Mouse (Mus musculus): ENCODE data around the gene Wdr49.

The Wdr49 gene

DNA sequence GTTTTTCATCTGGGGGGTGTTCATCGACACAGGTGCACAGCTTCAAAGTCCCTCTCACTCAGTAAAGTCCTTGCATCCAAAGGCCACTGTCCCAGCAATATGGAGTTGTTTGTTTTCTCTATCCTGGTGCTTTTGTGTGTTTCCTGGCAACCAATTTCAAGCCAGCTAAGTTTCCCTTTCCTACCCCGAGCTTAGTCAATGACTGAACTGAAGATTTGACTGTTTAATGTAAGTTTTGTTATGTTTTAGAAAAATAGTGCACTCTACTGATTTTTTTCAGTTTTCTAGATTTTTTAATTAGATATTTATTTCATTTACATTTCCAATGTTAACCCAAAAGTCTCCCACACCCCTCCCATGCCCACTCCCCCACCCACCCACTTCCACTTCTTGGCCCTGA lies at the start of gene Wdr49:
Wdr49 (minus strand) TSS at position 101 of the 400 bp plus-strand sequence.
- no peak for DNase-seq (ENCODE audit: low read depth, low spot score)

DNA sequence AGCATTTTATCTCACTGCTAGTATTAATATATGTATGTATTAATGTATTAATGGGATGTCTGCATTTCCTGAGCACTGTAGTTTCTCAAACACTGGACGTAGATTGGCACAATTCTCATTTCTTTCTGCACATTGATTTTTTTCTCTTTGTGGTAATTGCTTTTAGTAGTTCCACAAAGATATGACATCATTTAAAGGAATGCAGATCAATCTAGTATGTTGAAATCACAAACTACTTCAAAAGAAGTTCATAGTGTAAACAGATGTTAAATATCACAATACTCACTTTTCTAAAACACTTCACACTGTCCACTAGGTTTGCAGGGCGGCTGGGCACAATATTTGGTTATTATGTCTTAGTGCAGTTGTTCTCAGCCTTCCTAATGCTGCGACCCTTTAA lies 49.1 kb upstream of the Wdr49 start:
- DNase-seq (ENCODE audit: low read depth, low spot score): no peak

DNA sequence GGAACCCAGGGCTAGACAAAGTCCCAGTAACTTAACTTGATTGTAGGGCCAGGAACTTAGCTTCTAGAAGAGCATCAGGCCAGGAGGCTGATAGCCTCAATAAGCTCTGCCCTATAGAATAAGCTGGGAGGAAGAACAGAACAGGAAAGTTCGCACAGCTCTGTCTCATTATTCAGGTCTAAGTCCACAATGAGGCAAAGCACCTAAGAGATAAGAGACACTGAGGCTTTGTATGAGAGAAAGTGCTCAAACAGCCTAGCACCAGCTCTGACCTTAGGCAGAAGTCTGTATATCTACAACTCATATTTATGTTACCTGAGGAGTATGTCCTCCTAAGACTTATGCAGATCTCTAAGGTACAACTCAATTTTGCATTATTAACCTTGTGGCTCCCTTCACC lies 40.6 kb upstream of the Wdr49 start:
- DNase-seq (ENCODE audit: low read depth, low spot score): no peak

DNA sequence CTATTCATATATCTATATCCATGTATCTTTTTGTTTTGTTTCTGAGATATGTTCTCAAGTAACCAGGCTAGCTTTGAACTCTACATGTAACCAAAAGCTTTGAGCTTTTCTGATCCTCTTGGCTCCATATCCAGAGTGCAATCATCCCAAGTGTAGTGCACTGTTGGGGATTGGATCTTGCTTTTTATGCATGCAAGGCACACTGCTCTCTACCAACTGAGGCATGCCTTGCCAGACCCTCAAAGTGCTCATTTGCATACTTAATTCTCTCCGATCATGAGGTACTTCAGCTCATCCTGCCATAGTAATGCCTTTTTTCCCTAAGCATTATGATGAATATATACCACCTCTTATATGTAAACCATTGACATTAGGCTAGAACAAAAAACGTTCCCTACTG lies 39.4 kb upstream of the Wdr49 start:
- no peak for DNase-seq (ENCODE audit: low read depth, low spot score)

DNA sequence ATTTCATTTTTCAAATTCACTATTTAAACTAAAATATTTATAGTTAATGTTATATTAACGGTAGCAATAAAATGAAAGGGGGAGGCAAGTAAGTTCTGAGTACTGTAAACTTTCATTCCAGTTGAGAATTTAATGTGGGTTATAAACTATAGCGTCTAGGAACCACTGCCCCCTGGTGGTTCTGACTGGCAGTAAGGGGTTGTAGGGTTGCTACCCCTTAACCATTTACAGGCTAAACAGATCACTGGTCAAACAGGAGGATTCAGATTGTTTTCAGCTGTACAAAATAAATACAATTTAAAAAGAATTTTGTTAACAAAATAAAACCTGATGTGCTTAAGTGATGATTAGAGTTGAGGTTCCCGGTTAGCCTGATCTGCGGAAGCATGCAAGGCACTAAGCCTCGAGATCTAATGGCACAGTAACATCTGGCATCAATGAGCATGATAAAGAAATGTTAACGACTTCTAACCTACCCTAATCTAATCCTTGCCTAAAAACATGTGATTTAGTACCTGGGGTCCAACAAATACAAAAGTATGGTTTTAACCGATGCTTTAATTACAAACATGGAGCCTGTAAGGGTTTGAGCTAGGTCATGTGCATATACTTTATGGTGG lies 35.8 kb upstream of the Wdr49 start:
- DNase-seq (ENCODE audit: low read depth, low spot score): peak; percentile 45

DNA sequence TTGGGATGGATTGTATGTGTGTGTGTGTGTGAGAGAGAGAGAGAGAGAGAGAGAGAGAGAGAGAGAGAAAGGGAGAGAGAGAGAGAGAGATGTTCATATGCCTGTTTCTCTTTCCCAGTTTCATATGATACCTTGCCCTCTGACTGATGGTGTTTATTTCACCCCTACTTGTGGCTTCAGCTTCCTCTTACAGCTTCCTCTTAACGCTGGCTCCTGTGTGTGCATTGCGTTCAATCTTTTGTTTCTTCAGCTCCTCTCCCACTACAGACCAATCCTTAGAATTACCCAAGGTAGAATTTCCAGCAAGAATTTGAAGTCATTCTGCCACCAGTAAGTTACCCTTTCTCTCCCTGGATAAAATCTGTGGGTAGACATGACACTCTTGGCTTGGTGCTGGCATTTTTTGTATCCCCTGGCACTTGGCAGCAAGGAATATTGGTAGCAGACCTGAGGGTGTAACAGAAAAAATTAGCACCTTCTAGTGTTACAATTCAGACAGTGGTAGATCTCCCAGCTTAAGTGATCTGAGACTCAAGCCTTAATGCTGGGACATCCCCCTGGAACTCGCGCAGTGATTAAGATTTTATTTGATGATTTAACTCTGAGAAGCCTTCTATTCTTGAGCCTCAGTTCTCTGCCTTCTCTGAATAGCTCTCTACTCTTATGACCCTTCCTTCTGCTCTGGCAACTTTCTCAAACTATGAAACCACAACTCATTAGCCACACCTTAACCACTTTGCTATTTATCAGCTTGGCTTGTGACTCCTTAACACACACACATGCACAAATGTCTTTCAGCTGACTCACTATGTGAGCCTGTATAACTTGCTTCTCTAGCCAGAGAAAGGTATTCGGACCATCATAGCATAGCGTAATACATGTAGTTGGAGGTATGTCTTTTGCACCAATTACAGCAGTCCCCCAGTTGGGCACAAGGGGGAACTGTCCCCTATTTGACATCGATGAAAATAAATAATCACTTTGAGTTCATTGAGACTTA lies 17.3 kb upstream of the Wdr49 start:
- peak; percentile 42 for DNase-seq (ENCODE audit: low read depth, low spot score)

DNA sequence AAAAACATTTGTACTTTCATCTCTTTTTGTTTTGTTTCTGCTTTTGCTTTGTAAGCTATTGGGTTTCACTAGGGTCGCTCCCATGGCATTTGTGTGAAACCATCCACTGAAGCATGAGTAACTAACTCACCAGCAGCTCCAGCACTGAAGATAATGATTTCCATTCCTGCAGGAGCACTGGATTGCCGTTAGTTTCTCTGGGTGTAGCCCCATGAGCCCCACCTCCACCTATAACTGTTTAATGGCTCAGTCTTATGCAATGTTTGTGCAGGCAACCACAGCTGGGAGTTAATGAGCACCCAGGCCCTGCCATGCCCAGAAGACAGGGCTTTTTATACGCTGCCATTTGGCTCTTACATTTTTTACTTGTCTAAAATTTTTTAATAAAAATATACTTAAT lies 11.0 kb upstream of the Wdr49 start:
- no peak for DNase-seq (ENCODE audit: low read depth, low spot score)

DNA sequence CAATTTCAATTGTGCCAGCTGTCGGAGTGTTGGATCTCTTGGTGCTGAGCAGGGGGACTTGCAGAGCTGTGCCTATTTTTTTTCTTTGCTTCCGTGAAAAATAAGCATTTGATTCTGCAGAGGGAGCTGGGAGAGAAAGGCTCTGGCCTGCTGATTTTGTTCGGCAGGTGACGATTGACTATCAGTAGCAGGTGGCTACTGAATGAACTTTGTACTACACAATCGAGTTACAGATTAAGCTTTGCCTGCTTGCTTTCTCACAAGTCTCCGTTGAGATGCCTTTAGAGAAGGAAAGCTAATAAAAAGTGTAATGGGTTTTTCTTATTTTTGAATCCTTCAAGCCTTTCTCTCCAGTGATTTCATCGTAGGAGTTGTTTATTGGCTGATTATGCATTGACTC lies 6.8 kb downstream of the Wdr49 start:
- DNase-seq (ENCODE audit: low read depth, low spot score): no peak

DNA sequence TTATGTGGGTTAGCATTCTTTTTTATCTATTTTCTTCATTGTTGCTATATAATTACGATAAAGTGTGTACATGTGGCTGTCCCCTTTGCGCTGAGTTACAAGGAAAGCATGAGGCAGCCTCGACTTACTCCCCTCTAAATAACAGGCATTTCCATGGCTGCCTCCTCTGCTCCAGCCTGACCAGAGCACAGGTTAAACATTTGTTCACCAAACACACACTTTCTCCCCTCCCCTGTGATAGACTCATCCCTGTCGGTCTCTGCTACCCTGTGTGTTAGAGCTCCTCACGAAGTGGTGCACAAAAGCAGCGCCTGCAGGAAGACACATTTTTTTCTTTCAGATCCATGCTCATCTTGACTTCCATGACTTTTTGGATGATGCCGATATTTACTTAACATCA lies 7.3 kb downstream of the Wdr49 start:
- DNase-seq (ENCODE audit: low read depth, low spot score): no peak

DNA sequence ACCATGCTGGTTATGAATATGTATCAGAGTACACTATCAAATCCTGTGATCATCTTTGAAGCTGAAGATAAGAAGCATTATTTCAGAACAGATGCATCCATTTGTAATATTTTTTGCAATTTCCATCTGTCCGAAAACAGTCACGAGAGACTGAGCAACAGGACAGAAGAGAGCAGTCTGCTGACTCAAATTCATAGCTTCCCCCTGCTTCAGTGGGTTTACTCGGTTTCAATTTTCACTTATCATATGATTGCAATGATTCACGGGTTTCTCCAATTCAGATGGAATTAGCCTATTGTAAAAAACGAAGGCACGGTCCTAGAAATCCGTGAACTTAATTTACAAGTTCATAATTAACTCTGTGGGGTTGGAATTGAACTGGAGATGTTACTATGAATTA lies 13.8 kb downstream of the Wdr49 start:
- no peak for DNase-seq (ENCODE audit: low read depth, low spot score)

DNA sequence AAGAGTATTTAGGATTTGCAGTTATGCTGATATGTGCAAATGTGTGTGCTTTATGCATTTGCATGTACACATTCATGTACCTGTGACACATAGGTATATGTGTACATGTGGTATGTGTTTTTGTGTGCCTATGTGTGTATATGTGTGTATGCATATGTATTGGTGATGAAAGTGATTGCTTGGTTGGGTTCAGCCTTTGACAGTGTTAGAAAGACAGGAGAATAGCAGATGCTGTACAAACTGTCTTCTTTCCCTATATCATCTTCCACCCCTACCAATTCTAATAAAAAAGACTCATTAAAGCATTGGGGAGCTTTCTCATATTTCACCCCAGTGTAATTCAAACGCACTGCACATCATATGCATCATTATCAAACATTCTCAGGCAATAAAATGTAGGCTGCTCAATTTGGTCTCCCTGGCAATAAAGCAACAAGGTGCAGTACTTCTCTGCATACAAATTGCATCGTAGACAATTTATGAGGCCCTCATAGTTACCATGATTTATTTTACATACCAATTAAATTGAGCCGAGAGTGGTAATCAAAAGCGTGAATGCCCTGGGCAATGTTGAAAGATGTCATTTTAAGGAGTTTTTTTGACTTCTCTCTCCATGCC lies 51.3 kb downstream of the Wdr49 start:
- no peak for DNase-seq (ENCODE audit: low read depth, low spot score)

DNA sequence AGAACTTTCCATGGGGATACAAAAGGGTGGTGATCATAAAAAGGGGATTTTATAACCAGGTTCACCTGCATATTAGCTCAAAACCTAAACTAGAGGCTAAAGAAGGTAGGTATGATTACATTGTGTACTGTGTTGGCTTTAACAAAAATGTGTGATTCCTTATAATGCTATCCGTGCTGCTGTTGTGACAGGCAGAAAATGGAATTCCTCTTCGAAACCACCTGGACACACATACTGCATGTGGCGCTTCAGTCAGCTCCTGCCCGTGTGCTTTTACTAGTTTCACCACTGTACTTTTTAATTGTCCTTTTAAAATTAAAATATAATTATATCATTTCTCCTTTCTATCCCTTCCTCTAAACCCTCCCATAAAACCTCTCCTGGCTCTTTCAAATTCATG lies 86.0 kb downstream of the Wdr49 start:
- DNase-seq (ENCODE audit: low read depth, low spot score): no peak

DNA sequence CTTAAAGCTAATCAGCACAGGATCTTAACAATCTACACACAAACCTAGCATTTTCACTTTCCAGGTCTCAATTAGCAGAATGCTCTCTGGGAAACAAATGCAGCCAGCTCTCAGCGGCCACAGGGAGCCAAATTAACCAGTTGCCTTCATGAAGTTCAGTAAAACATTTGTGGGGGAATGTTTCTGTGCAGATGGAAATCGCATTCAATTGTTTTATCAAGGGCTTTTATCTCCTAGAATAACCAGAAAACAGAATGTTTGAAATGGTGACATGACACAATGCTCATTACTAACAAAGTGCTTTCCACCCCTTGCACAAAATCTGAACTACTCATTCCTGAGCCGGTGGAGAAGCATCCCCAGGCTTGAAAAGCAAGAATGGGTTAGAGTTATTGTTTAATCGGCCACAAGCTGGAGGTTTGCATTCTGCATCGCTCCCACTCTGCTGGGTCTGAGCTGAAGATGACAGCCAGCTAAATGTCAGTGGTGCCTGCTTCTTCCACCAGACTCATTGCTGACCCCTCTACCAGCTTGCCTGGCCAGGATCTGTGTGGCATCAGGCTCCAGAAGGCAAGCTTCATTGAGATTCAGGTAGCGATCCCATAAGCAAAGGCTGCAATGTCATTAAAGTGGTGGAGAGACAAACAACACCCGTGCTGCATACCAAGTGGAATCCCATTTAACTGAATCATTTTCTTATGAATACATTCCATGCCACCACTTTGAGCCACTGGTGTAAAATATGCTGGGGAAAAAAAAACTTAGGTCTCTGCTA lies 86.6 kb downstream of the Wdr49 start:
- DNase-seq (ENCODE audit: low read depth, low spot score): no peak

DNA sequence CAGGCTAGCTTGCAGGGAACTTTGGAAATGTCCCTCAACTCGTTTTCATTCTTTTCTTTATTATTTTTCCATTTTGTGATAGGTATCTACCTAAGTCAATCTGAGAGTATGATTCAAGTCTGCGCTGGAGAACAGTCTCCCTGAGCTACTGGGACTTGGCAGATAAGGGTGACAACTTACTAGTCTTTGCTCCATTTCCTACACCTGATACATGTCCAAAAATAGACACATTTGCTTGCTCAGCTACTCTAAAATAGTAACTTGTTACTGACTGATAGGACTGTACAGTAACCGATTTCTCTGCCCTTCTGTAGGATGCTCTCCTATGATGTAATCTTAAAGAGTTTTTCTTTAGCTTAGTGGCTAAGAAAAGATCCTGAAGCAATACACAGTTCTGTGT lies 87.5 kb downstream of the Wdr49 start:
- DNase-seq (ENCODE audit: low read depth, low spot score): no peak

DNA sequence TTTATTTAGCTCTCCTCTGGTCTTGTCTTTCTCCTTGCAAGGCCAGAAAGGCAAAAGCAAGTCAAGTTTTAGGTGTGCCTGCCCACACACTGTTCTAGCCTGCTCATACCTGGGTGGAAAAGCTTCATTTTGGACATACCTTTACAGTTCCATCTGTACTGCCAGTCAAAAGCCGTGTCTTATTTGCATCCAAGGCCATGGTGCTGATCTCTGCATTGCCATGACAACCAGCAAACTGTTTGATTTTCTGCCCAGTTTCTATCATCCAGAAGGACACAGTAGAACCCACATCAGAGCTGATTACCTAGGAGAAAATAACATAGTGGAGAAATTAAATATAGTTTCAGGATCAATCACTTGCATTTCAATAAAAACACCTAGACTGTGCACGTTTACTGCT lies 100.2 kb downstream of the Wdr49 start:
- DNase-seq (ENCODE audit: low read depth, low spot score): no peak

DNA sequence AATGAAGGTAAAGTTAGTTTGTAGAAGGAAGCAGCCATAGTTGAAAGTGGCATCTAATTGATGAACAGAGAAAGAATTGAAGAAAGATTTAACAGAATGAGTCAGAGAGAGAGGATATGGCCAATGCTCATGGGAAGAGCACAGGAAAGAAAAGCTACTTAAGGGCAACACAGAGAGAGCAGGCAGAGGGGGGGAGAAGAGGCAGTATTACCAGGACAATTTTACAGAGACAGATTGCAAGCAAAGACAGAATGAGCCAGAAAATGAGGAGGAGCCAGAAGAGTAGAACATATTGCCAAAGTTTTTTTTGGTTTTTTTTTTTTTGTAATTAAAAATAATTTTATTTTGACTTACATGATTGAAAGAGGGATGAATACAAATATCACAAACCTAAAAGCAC lies 128.0 kb downstream of the Wdr49 start:
- DNase-seq (ENCODE audit: low read depth, low spot score): no peak

DNA sequence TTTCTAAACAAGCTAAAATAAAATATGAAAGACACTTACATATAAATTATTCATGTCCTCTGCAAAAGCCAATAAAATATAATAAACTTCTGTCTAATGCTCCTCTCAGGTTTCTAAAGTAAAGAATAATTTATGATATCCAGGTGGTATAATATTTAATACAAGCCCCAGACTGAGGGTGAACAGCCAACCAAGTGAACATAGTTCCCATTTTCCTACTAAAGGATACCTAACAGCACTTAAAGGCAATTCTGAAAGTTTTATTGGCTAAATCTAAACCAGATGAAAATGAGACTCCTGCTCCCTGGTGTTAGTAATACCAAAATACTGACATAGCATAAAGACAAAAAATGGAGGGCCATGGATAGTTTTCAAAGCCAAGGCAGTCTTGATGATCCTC lies 144.8 kb downstream of the Wdr49 start:
- DNase-seq (ENCODE audit: low read depth, low spot score): no peak

DNA sequence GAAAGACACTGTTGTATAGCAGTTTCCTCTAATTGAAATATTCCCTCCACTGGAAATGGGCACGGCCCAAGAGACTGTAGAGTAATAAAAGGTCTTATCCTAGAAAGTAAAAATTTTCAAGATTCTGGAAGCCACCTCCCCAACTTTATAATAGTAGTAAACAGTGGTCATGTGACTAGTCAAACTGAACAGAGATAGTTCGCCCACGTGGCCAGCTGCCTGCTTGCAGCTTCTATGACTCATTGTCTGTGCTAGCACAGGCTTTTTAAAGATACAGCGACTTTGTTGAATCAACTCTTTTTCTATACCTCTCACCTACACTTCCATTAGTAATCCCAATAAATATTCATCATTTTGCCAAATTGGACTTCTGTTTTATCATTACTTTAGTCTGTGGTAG lies 161.0 kb downstream of the Wdr49 start:
- no peak for DNase-seq (ENCODE audit: low read depth, low spot score)

DNA sequence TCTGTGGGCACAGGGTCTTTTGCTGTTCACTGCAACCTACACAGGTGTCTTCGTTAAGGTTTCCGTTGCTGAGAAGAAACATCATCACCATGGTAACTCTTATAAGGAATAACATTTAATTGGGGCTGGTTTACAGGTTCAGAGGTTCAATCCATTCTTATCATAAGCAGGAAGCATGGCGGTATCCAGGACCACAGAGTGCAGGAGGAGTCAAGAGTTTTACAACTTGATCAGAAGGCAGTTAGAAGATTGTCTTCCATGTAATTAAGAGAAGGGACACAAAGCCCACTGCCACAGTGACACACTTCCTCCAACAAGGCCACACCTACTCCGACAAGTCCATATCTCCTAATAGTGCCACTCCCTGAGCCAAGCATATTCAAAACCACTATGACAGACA lies 173.1 kb downstream of the Wdr49 start:
- DNase-seq (ENCODE audit: low read depth, low spot score): no peak

DNA sequence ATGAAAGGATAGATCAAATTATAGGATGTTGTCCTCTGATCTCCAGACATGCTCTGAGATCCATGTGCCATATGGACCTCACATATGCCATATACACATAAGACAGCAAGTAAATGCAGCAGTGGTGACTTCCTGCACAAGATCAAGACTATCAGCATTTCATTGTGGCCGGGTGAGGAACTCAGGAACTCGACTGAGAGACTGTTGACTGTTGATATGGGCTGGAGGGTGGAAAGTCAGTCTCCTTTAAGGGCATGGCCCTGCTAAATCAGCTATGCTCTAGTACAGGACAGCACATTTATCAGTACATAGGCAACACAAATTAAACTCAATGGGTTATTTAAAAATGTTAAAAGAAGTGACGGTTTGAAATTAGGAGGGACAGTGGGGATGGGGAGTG lies 173.7 kb downstream of the Wdr49 start:
- no peak for DNase-seq (ENCODE audit: low read depth, low spot score)

DNA sequence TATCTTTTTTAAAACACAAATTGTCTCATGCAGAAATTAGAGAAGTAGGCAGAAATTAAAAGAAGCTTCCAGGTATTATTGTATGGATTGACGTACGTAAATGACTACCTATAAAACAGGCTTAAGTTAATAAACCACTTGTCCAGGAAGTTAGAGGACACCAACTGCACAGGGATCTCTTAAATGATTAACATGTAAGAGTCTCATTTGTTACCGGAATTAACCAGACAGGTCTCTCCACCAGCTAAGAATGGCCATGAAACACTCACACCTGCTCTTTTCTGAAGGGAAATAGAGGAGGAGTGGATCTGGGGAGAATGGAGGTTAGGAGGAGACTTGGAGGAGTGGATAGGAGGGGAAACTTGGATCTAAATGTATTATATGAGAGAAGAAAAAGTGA lies 176.4 kb downstream of the Wdr49 start:
- no peak for DNase-seq (ENCODE audit: low read depth, low spot score)

DNA sequence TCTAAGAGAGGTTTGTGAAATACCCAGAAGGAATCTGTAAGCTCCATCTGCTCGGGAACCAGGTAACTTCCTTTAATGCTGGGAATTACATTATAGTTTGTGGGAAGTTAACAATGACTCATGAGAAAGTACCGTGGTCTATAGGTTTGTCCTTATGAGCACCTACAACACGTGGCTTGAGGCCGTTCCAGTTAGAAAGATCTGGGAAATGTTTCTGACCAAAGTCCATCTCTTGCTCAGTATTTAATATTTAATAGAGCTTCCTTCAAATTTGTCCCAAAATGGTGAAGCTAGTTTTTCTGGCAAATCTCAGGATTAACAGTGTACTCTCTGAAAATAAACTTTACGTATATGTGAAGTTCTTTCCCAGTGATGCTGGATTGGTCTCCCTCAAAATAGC lies 177.3 kb downstream of the Wdr49 start:
- no peak for DNase-seq (ENCODE audit: low read depth, low spot score)
